In genomic region chr7:118042914-118043313, GRCm38 (mm10) we compare ENCODE assay signal across 15 mouse cellular contexts.
DNase-seq lines count a peak whose midpoint lies in the region; ATAC-seq lines count a peak whose summit lies in the region.
"Had no signal": no experiment of that assay in that cellular context is flagged by ENCODE, and none has a peak within 500 bp of the region (broad histone marks: within the 10 kb centered on the region; RNA-seq: fewer than 3 reads in every experiment).

No protein-coding gene starts in this region.

- no peaks in the 10 kb centered on the region for H3K36me3 ChIP-seq in kidney, embryonic 14.5 days (ENCODE audit: control insufficient read depth, insufficient read depth, low read length)
- no peaks in the 10 kb centered on the region for H3K36me3 ChIP-seq in embryonic facial prominence, embryonic 10.5 days (replicated peaks)
- no peaks in the 10 kb centered on the region for H3K36me3 ChIP-seq in limb, embryonic 15.5 days
- H3K36me3 ChIP-seq in liver, embryonic 12.5 days: no peaks in the 10 kb centered on the region
- H3K36me3 ChIP-seq: neural tube, embryonic 12.5 days had no signal

- H3K4me3 ChIP-seq in kidney, embryonic 14.5 days (ENCODE audit: low read length): no peak overlapping the region
- no peak overlapping the region for H3K4me3 ChIP-seq in embryonic facial prominence, embryonic 10.5 days
- no peak overlapping the region for H3K4me3 ChIP-seq in limb, embryonic 15.5 days
- H3K4me3 ChIP-seq in liver, embryonic 12.5 days: no peak overlapping the region
- H3K4me3 ChIP-seq: neural tube, embryonic 12.5 days had no signal

- H3K4me2 ChIP-seq in kidney, embryonic 14.5 days (replicated peaks; ENCODE audit: low read depth, low read length): no peak overlapping the region
- no peak overlapping the region for H3K4me2 ChIP-seq in limb, embryonic 15.5 days
- no peak overlapping the region for H3K4me2 ChIP-seq in liver, embryonic 12.5 days
- H3K4me2 ChIP-seq: neural tube, embryonic 12.5 days had no signal

- H3K27me3 ChIP-seq in kidney, embryonic 14.5 days (ENCODE audit: control insufficient read depth, insufficient read depth, low read length): no peaks in the 10 kb centered on the region
- H3K27me3 ChIP-seq in embryonic facial prominence, embryonic 10.5 days (replicated peaks; ENCODE audit: low read depth, poor library complexity, severe bottlenecking): no peaks in the 10 kb centered on the region
- no peaks in the 10 kb centered on the region for H3K27me3 ChIP-seq in limb, embryonic 15.5 days
- H3K27me3 ChIP-seq in liver, embryonic 12.5 days (replicated peaks): no peaks in the 10 kb centered on the region
- H3K27me3 ChIP-seq: neural tube, embryonic 12.5 days had no signal

- no peaks in the 10 kb centered on the region for H3K9me3 ChIP-seq in kidney, embryonic 14.5 days (ENCODE audit: control insufficient read depth, low read length)
- H3K9me3 ChIP-seq in embryonic facial prominence, embryonic 10.5 days: no peaks in the 10 kb centered on the region
- H3K9me3 ChIP-seq in limb, embryonic 15.5 days: no peaks in the 10 kb centered on the region
- no peaks in the 10 kb centered on the region for H3K9me3 ChIP-seq in liver, embryonic 12.5 days (replicated peaks)
- H3K9me3 ChIP-seq: neural tube, embryonic 12.5 days had no signal

- no peak overlapping the region for H3K27ac ChIP-seq in kidney, embryonic 14.5 days (ENCODE audit: low read depth, low read length)
- no peak overlapping the region for H3K27ac ChIP-seq in embryonic facial prominence, embryonic 10.5 days (replicated peaks)
- H3K27ac ChIP-seq in limb, embryonic 15.5 days: no peak overlapping the region
- H3K27ac ChIP-seq in liver, embryonic 12.5 days: no peak overlapping the region
- H3K27ac ChIP-seq: liver, embryonic 14.5 days; neural tube, embryonic 12.5 days had no signal

- H3K4me1 ChIP-seq in kidney, embryonic 14.5 days (ENCODE audit: control insufficient read depth, insufficient read depth, low read length): no peaks in the 10 kb centered on the region
- H3K4me1 ChIP-seq in embryonic facial prominence, embryonic 10.5 days: peaks cover 6% of the 10 kb centered on the region; the same call in 1 of the 2 replicates
- H3K4me1 ChIP-seq in limb, embryonic 15.5 days: no peaks in the 10 kb centered on the region
- no peaks in the 10 kb centered on the region for H3K4me1 ChIP-seq in liver, embryonic 12.5 days
- H3K4me1 ChIP-seq: neural tube, embryonic 12.5 days had no signal

- no peak for DNase-seq in kidney, adult 11 months
- DNase-seq in lung, postnatal 10 days: peak; percentile 21
- no peak for DNase-seq in lung, postnatal 14 days
- peak; percentile 11 for DNase-seq in embryonic facial prominence, embryonic 10.5 days (ENCODE audit: low spot score)
- no peak for DNase-seq in cerebellum, postnatal 36 days
- DNase-seq: cerebellum, postnatal 25 days; kidney, adult 8-10 months had no signal

- ATAC-seq in kidney, embryonic 14.5 days (ENCODE audit: low FRiP score, low TSS enrichment): peak; percentile 66; the same call in 1 of the 2 replicates
- 0 out of 2 replicates have a peak, but pooled peaks have one; percentile 12 for ATAC-seq in limb, embryonic 15.5 days (ENCODE audit: insufficient number of reproducible peaks, low FRiP score, low TSS enrichment, low read depth)
- ATAC-seq in liver, embryonic 12.5 days: no peak
- ATAC-seq: CD4-positive, CD25-positive, alpha-beta regulatory T cell, adult 4 months; forebrain, embryonic 16.5 days; hindbrain, embryonic 16.5 days had no signal

- no peak overlapping the region for H3K9ac ChIP-seq in kidney, embryonic 14.5 days (ENCODE audit: low read depth, low read length)
- no peak overlapping the region for H3K9ac ChIP-seq in limb, embryonic 15.5 days
- no peak overlapping the region for H3K9ac ChIP-seq in liver, embryonic 12.5 days
- H3K9ac ChIP-seq: liver, embryonic 14.5 days; neural tube, embryonic 12.5 days had no signal

- WGBS in kidney, embryonic 14.5 days: 54% methylated on average over 10 of the region's 10 CpGs
- 68% methylated on average over 10 of the region's 10 CpGs for WGBS in embryonic facial prominence, embryonic 10.5 days
- 55% methylated on average over 10 of the region's 10 CpGs for WGBS in limb, embryonic 15.5 days
- WGBS in liver, embryonic 12.5 days (ENCODE audit: insufficient replicate concordance): 52% methylated on average over 10 of the region's 10 CpGs

Comparison
In these comparisons a context has a peak if more than half of its experiments do, and no peak if none do; other contexts are left out.
1. DNase-seq: peak in lung, postnatal 10 days (single experiment) and embryonic facial prominence, embryonic 10.5 days (single experiment); none in kidney, adult 11 months (single experiment), lung, postnatal 14 days (single experiment) and cerebellum, postnatal 36 days (0 of 2).